Mouse (Mus musculus) spleen, adult 18-20 months (tissue): ENCODE measurements around the gene 1500011B03Rik.
A peak's percentile ranks its signal among the peaks of the same experiment; 100 is the strongest.
"Not testable (repeated sequence)": the region's sequence is repeated elsewhere in the genome, so short reads cannot be mapped to it uniquely, and the experiment has no call there.

Source experiments
- DNase-seq, 2 experiments: peaks; one replicate each; pipeline ENCODE4 v3.0.0; 2022; ENCODE audit warnings: mixed read lengths in 2 of 2

The 1500011B03Rik gene

DNA sequence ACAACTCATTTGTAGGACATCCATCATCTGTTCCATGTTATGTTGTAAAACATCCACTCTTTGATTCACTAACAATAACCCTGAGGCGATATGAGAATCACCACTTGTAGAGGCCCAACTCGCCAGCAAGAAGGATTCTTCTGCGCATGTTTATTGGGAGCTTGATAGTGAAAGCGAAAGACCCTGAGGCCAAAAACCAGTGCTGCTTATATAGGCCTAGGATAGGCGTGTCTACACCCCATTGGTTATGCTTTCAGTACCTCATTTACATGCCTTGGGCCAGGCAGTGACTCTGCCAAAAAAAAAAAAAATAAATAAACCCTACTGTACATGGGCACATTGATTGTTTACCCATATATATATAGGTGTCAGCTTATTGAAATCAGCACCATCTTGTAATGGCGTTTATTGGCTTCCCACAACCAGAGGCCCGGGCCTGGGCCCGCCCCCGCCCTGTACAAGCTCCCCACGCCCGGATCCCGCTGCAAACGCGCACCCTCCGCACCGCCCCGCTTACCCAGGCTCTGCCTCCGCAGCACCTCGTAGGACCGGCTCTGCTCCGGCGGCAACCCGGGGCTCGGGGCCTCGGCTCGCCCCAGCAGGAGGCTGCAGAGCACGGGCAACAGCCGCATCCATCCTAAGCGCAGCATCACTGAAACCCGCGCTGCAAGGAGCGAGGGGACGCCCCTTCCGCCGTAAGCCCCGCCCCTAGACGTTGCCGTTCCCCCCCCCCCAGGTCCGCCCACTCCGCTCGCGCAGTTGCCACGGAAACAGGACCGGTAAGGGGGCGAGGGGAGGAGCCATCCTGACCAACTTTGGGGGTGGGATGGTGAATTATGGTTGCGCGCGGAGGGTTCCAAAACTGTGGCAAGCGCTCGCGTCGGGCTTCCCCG, at the start of gene 1500011B03Rik:
Gene 1500011B03Rik, minus strand, starts transcription at position 673 of the 893 bp plus-strand sequence.
- DNase-seq = peak; percentile 40 to 64

DNA sequence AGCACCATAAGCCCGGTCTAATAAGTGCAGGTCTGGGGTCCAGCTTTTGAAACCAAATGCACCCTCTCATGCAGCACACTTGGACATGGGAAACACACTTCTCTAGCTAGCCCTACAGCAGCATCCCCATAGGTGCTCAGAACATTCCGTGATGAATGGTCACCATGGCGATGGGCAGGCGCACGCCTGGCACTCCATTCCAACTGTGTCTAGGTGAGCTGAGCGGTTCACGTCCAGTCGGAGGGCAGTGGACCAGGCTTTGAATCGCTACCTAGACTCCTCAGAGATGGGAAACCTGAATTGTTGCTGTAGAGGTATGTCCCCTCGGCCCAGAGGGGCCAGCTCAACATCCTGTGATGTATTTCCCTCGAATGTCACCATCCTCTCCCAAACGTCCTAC, 42.0 kb upstream of the 1500011B03Rik start:
- DNase-seq = no peak

DNA sequence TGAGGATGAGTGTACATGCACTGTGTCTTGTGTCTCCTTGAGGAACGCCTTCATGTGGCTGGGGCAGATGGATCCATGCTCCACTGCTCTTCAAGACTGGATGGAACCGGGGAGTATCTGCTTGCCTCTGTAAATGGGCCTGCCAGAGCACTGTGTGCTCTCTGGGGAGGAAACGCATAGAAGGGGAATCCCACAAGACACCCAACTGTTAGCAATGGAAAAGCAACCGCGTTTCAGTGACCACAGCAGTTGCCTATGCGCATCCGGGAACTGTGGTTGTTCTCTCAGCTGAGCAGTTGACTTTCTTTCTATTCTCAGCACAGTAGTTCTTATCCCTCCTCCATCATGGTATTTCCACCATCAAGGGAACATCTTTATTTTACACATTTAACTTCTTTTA, 41.5 kb upstream of the 1500011B03Rik start:
- DNase-seq = peak; percentile 18 to 29

- no peak for DNase-seq
These were observed 38.5 kb upstream of the 1500011B03Rik start for GRCm38 (mm10) chr5:114861730-114862129.

DNA sequence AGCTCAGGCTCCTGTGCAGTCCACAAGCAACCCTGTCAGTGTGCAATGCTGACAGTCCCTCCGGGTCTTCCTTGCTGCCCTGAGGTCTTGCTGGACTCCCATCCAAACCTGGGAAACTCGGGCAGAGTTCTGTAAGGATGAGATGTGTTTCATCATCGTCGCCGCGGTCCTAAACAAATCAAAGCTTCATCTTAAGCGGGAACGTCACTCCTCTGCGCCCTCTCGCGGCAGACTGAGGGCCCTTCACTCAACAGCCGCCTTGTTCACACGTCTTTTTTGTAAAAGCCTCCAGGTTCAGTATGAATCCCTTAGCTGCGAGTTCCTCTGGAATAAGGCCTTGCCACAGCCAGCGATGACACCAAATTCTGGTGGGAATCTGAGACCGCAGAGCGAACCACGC, 36.0 kb upstream of the 1500011B03Rik start:
- DNase-seq = peak; percentile 28 to 72

DNA sequence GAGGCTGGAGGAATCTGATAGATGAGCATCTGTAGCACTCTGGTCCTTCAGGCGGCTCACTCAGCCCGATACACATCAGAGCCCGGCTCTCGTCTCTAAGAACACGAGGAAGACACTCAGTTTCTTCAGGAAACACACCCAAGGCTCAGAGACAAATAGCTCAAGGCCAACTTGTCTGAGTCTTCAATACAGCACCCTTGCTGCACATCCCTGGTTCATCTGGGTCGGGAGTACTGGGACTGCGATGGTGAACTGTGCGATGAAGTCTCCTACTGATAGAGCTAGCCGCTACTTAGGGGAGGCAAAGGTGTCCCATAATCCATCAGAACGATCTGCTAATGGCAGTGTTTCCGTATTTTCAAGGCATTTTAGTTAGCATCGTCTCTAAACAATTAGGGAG, 35.3 kb upstream of the 1500011B03Rik start, which contains the start of gene Gm9936:
Gene Gm9936, minus strand, starts transcription at position 101 of the 400 bp plus-strand sequence.
- no peak for DNase-seq

GRCm38 (mm10) chr5:114853364-114853763, 30.1 kb upstream of the 1500011B03Rik start, which contains the start of gene 4930519G04Rik:
Gene 4930519G04Rik, plus strand, starts transcription at chr5:114853664.
- DNase-seq = not testable (repeated sequence)

DNA sequence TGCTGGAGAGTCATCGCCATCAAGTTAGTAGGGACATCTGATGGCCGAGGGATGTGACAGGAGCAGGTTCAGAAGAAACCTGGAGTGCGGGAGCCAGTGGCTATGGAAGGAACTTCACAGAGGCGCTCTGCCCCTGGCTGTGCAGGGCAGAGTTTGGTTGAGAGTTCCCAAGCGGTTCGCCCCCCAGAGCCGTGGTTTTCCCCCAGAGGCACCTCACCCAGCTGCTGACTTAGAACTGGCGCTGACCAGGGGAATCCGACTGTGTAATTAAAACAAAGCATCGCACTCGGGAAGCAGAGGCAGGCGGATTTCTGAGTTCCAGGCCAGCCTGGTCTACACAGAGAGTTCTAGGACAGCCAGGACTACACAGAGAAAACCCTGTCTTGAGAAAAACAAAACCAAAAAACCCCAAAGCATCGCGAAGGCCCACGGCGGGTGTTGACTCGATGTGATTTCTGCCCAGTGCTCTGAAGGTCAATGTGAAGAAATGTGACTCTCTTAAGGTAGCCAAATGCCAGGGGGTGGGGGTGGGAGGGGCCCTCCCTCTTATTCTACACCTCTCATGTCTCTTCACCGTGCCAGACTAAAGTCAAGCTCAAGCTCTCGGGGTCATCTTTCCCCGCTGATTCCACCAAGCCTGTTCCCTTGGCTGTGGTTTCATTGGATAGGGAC, 28.4 kb upstream of the 1500011B03Rik start:
- no peak for DNase-seq

DNA sequence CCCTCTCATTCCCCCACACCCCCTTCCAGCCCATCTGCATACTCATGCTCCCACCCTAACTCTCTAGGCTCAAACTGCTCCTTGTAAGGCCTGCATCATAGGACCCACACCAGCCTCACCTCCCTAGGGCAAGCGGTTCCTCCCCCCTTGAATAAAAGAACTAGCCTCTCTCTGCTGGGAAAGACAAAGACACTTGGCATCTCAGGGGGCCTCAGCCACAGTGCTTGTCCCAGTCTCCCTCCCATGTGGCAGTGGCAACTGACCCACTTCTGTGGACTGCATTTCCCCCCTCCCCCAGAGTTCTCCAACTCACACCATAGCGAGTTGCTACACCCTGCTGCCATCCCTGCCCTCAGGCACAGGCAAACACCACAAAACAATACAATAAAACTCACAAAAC, 21.1 kb upstream of the 1500011B03Rik start:
- DNase-seq = not testable (repeated sequence)

DNA sequence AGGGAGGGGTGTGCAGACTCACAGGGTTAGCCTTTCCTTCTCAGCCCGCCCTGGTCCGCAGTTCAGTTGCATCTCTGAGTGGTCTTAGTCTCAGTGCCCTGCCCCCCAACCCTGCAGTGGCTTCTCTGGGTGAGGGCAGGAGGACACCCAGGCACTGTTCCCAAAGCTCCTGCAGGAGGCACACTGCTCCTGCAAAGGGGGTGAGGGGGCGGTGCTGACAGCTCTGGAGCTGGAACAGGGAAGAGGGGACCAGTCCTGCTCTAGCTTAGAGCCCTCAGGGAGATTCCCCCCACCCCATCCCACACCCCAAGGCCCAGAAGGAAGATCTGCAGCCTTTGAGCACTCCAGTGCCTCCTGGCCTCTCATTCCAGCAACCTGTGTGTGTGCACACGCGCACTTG, 19.4 kb upstream of the 1500011B03Rik start:
- no peak for DNase-seq

DNA sequence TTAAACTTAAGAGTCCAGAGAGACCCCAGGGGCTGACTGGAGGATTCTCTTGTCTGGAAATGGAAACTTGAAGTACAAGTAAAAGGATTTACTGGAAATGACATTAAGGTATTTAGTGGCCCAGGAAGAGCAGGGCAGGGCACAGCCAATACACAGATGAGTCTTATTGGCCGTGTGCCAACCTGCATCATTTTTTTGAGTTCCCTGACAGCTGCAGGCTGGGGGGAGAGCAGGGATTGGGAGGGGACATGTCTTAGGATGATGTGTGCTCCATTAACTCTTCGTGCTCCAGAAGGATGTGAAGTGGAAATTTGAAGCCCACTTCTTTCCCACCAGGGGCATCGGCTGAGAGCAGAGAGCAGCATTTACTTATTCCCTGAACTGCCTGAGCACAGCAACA, 18.9 kb upstream of the 1500011B03Rik start:
- DNase-seq = not testable (repeated sequence)

GRCm38 (mm10) chr5:114840481-114840880, 17.2 kb upstream of the 1500011B03Rik start:
- DNase-seq = not testable (repeated sequence)

DNA sequence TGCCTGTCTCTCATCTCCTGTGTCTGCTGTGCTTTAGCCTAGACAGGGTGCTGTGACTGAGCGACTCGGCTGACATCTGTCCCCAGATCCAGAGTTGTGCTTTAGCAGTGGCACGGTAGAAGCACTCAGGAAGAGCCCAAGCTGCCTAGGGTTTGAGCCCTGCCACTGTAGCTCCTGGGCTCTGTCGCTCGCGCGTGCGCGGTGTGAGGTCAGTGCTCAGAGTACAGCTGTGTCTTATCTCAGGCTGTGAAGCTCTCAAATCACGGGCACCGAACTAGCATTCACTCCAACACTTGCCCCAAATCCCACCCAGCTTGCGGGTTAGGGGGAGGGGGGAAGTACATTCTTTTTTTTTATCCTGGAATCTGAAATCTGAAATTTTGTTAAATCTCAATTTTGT, 13.6 kb upstream of the 1500011B03Rik start:
- no peak for DNase-seq

DNA sequence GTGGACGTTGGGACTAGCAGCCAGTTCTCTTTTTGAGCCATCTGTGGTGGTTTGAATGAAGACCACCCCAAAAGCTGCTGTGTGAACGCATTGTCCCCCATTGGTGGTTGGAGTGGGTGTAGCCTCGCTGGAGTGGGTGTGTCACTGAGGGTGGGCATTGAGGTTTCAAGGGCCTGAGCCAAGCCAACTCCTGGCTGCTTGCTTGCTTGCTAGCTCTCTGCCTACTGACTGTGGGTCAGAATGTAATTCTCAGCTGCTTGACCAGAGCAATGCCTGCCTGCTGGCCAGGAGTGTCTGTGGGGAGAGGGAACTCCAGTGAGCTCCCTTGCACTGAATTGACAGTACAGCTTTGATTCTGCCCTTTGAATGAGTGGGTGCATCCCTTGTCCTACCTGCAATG, 6.5 kb upstream of the 1500011B03Rik start:
- DNase-seq = no peak

- no peak for DNase-seq
These were observed 4.2 kb upstream of the 1500011B03Rik start for GRCm38 (mm10) chr5:114827427-114827826.

GRCm38 (mm10) chr5:114825978-114826691, 2.9 kb upstream of the 1500011B03Rik start:
- peak; percentile 75 to 80 for DNase-seq

GRCm38 (mm10) chr5:114824197-114824596, 929 bp upstream of the 1500011B03Rik start:
- DNase-seq = peak in 1 of 2 experiments; percentile 40

GRCm38 (mm10) chr5:114818124-114818523, 5.1 kb downstream of the 1500011B03Rik start:
- no peak for DNase-seq

DNA sequence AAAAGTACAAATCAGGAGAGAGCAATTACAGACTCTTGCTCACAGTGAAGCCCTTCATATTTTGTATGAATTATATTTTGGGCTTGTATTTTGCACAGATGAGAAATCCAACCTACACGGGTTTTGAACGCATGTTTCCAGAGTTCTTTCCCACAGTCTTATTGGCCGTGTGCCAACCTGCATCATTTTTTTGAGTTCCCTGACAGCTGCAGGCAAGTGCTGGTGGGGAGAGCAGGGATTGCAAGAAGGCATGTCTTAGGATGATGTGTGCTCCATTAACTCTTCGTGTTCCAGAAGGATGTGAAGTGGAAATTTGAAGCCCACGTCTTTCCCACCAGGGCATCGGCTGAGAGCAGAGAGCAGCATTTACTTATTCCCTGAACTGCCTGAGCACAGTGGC, 6.7 kb downstream of the 1500011B03Rik start:
- DNase-seq = no peak

DNA sequence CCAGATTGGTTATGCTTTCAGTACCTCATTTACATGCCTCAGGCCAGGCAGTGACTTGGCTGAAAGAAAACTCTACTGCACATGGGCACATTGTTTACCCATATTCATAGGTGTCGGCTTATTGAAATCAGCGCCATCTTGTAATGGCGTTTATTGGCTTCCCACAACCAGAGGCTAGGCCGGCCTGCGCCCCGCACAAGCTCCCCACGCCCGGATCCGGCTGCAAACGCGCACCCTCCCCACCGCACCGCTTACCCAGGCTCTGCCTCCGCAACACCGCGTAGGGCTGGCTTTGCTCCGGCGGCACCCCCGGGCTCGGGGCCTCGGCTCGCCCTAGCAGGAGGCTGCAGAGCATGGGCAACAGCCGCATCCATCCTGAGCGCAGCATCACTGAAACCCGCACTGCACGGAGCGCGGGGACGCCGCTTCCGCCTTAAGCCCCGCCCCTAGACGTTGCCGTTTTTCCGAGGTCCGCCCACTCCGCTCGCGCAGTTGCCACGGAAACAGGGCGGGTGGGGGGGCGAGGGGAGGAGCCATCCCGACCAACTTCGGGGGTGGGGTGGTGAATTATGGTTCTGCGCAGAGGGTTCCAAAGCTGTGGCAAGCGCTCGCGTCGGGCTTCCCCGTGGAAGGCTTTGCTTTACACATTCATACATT, 9.6 kb downstream of the 1500011B03Rik start:
- DNase-seq = peak; percentile 75 to 78

GRCm38 (mm10) chr5:114809826-114810225, 13.4 kb downstream of the 1500011B03Rik start:
- DNase-seq = no peak

DNA sequence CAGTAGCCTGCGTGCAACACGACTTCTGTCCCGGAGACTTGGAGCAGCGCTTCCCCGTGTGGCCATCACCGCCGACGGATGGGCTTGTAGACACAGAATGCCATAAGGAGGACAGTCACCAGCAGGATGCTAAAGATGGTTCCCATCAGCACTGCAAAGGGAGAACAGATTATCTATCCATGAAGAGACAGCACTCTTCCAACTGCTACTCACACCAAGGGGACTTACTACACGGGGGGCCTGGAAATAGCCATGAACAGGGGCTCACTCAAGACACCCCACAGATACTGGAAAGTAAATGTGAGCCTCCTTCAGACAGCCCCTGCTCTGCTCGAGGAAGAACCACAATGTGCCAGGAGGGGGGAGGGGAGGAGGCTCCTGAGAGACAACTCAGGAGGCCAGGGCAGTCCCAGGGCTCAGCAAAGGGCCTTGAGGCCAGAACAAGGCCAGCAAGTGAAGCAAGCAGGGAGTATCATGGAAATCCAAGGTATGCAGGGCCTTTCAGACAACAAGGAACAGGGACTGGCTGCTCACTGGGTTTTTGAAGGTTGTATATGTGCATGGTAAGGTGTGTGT, 14.0 kb downstream of the 1500011B03Rik start:
- DNase-seq = no peak
